Mouse (Mus musculus) midbrain, embryonic 10.5 days (tissue): ENCODE measurements at regions not wholly inside any gene's neighbourhood (a gene's known extent, or its start where the extent isn't known, plus 50 kb on each side); places are given as distances from the start of the nearest gene placed in this dataset.

Source experiments
- DNase-seq: peaks from one replicate; pipeline ENCODE4 v3.0.0-alpha.2; 2017; ENCODE audit warnings: low spot score
- H3K27ac ChIP-seq: fragments of 300-500 bp; sonication (generic); replicated peaks from 2 replicates; pipeline ENCODE4 v1.5.1; 2016; ENCODE audit warnings: mild to moderate bottlenecking
- H3K27me3 ChIP-seq: fragments of 300-500 bp; sonication (generic); 2 replicates; pipeline ENCODE4 v1.6.1; 2016; ENCODE audit warnings: low read depth, mild to moderate bottlenecking; ENCODE audit not compliant: poor library complexity, severe bottlenecking
- H3K36me3 ChIP-seq: fragments of 300-500 bp; sonication (generic); 2 replicates; pipeline ENCODE4 v1.6.1; 2016; ENCODE audit warnings: mild to moderate bottlenecking, moderate library complexity
- H3K4me1 ChIP-seq: fragments of 300-500 bp; sonication (generic); 2 replicates; pipeline ENCODE4 v1.6.1; 2016
- H3K4me3 ChIP-seq: fragments of 300-500 bp; sonication (generic); 2 replicates; pipeline ENCODE4 v1.5.1; 2016; ENCODE audit warnings: mild to moderate bottlenecking, moderate library complexity
- H3K9me3 ChIP-seq: fragments of 300-500 bp; sonication (generic); replicated peaks from 2 replicates; pipeline ENCODE4 v1.6.1; 2016; ENCODE audit warnings: mild to moderate bottlenecking
- WGBS: fragments of 180-500 bp; shearing (Covaris S2); methylation state at CpG from one replicate; pipeline ENCODE4 v1.1.7; 2016; 5-methylcytosine and 5-hydroxymethylcytosine counted together

DNA sequence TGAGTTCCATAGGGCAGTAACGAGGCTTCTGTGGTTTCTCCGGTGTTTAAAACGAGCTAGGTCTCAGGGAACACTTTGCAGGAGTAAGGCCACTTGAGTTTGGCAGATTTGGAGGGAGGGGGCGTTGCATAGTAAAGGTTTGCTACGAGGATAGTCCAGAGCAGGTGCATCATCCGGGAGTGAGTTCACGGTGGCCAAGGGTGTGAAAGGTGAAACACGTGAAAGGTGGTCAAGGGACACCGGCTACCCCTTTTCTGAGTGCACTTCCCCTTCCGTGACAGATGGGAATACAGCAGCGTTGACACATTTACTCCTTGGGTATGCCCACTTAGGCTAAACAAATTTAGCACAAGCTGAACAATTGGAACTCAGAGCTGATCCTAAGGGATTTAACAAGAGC is 121.6 kb downstream of the Slc38a6 start:
- Histone ChIP-seq H3K4me3 (no peak overlapping the region), H3K27ac (no peak overlapping the region), H3K27me3 (no peaks in the 10 kb centered on the region), H3K36me3 (no peaks in the 10 kb centered on the region), H3K4me1 (peaks cover 16% of the 10 kb centered on the region), H3K9me3 (no peaks in the 10 kb centered on the region)
- no peak for DNase-seq
- 86% methylated on average over 11 of the region's 11 CpGs for WGBS

DNA sequence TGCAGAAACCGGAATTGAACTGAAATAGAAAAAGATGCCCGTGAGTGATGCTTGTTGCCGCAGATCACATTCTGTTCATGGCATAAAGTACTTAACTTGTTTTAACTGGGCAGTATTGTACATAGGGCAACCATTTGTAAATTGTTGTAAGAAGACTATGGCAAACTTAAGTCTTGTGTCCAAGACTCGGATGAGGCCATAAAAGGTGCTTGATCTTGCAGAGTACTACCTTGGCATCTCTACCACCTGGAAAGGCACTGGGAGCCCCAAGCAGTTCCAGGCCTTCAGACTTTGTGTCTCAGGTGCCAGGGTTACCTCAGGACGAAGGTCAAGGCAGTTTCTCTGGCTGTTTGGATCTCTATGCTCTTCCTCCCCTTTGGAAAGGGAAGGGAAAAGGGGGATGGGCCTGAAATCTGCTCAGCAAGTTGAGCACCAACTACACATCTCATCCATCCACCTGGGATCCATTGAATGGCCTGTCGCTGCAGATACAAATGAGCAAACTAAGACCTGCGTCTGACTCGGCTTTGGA is 120.0 kb downstream of the Slc38a6 start:
- no peaks in the 10 kb centered on the region for H3K9me3 ChIP-seq
- no peak for DNase-seq
- H3K36me3 ChIP-seq = no peaks in the 10 kb centered on the region
- H3K27me3 ChIP-seq = no peaks in the 10 kb centered on the region
- no peak overlapping the region for H3K27ac ChIP-seq
- H3K4me1 ChIP-seq = peaks cover 16% of the 10 kb centered on the region
- H3K4me3 ChIP-seq = no peak overlapping the region
- WGBS = 88% methylated on average over 8 of the region's 8 CpGs

DNA sequence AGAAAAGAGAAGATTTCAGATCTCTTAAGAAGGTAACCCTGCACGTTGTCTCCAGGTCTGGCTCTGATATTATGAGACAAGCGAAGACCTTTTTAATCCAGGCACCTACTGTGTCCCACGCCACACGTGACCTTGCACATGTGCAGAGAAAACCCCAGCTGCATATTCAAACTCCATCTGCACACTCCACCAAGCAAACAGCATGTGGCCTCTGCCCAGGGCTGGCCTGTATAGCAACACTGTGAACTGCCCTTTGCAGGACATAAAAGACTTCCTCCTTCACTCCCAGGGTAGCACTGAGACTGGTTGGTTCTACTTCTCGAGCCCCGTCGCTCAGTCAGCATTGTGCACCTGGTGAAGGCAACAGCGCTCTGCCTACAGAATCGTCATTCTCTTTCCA is 119.0 kb downstream of the Slc38a6 start:
- no peak for DNase-seq
- H3K27ac ChIP-seq = peak overlapping the region; percentile 33; the same call in 1 of the 2 replicates
- no peaks in the 10 kb centered on the region for H3K36me3 ChIP-seq
- no peaks in the 10 kb centered on the region for H3K9me3 ChIP-seq
- peaks cover 16% of the 10 kb centered on the region for H3K4me1 ChIP-seq
- H3K4me3 ChIP-seq = no peak overlapping the region
- H3K27me3 ChIP-seq = no peaks in the 10 kb centered on the region
- WGBS = 80% methylated on average over 9 of the region's 9 CpGs

DNA sequence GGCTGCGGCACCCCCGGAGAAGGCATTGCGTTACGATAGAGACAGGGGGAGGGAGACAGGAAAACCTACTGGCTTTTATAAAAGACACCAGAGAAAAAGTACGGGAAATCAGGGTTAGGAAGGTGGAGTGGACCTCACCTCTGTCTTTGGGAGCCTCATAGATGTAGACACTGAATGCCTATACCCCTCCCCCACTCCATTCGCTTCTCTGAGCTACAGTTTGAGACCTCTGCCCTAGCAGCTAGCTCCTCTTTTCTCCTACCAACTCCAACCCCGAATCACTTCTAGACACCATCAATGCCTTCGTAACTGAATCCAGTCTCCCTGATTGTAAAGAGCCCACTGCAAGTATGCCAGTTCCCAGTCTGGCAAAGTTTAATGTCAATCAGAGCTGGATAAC is 118.5 kb downstream of the Slc38a6 start:
- Histone ChIP-seq H3K9me3 (no peaks in the 10 kb centered on the region), H3K27ac (no peak overlapping the region), H3K27me3 (no peaks in the 10 kb centered on the region), H3K4me3 (no peak overlapping the region), H3K4me1 (peaks cover 16% of the 10 kb centered on the region), H3K36me3 (no peaks in the 10 kb centered on the region)
- no peak for DNase-seq
- WGBS = 80% methylated on average over 8 of the region's 8 CpGs

DNA sequence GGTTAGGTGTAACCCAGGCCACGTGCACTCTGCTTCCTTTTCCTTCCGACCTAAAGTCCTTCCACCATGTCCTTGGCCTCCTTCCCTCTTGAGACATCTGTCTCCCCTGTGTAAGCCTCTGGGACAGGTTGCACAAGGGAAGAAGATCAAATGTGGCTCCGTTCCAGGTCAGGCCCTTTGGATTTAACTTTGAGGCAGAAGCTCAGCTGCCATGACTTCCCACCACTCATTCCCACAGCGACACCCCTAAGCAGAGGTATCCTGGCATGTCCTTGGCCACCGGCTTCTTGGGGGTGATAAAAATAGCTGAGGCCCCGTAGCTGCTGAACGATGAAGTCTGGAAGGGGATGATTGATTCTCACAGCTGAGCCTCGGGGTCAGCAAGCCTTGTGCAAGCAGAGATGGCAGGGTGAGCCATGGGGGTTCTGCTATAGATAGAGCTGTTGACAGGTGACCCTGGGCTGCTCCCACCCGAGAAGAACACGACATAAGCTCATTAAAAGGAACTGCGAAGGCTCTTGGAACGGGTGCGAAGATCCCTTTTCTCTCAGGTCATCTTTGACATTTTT is 117.4 kb downstream of the Slc38a6 start:
- 90% methylated on average over 13 of the region's 13 CpGs for WGBS
- H3K36me3 ChIP-seq = no peaks in the 10 kb centered on the region
- DNase-seq = no peak
- no peaks in the 10 kb centered on the region for H3K9me3 ChIP-seq
- H3K27me3 ChIP-seq = no peaks in the 10 kb centered on the region
- H3K27ac ChIP-seq = no peak overlapping the region
- peaks cover 16% of the 10 kb centered on the region for H3K4me1 ChIP-seq
- no peak overlapping the region for H3K4me3 ChIP-seq
